In genomic region chrX:101429976-101430375, GRCm38 (mm10) we compare ENCODE assay signal across 8 mouse cellular contexts. TPM values are rescaled to one million over a fixed set of nuclear protein-coding genes. Genes with fewer than 3 reads are reported as not detected.
DNase-seq lines count a peak whose midpoint lies in the region; ATAC-seq and TF ChIP-seq lines count a peak whose summit lies in the region.

No protein-coding gene starts in this region.

- peak overlapping the region; percentile 60 for H3K4me3 ChIP-seq in kidney, embryonic 15.5 days (replicated peaks)
- H3K4me3 ChIP-seq in MEL (ENCODE audit: control insufficient read depth in 1 of 2, insufficient read depth in 1 of 2, low read depth in 2 of 2, low read length in 2 of 2): peak overlapping the region; percentile 65 to 96
- H3K4me3 ChIP-seq in embryonic fibroblast, embryonic 13.5 days (ENCODE audit: insufficient read depth, low read length): peak overlapping the region; percentile 73
- peak overlapping the region; percentile 67 for H3K4me3 ChIP-seq in kidney, postnatal 0 days (replicated peaks; ENCODE audit: low read depth, low read length)
- peak overlapping the region; percentile 69 for H3K4me3 ChIP-seq in midbrain, embryonic 15.5 days

- TF ChIP-seq EP300 in MEL (IDR thresholded peaks at IDR 0.05; ENCODE audit: low read depth in 1 of 2, low read length in 2 of 2): no peak

- TF ChIP-seq CTCF in MEL (IDR thresholded peaks at IDR 0.05 in 2 of 3, conservative IDR thresholded peaks at IDR 0.05 in 1 of 3; ENCODE audit: control insufficient read depth in 1 of 3, insufficient read depth in 1 of 3, low read depth in 2 of 3, low read length in 3 of 3, poor library complexity in 1 of 3, severe bottlenecking in 1 of 3): no peak
- no peak for TF ChIP-seq CTCF in embryonic fibroblast, embryonic 13.5 days (IDR thresholded peaks at IDR 0.05; ENCODE audit: borderline replicate concordance, insufficient read depth, low read length)
- TF ChIP-seq CTCF in kidney, postnatal 0 days (IDR thresholded peaks at IDR 0.05; ENCODE audit: low read depth): no peak

- no peak for TF ChIP-seq RAD21 in MEL (IDR thresholded peaks at IDR 0.05; ENCODE audit: low read depth, low read length)

- H3K27me3 ChIP-seq in kidney, embryonic 15.5 days: peaks cover 7% of the 10 kb centered on the region; the same call in 1 of the 2 replicates
- no peaks in the 10 kb centered on the region for H3K27me3 ChIP-seq in MEL (ENCODE audit: control insufficient read depth in 1 of 2, insufficient read depth in 2 of 2, low read length in 2 of 2)
- no peaks in the 10 kb centered on the region for H3K27me3 ChIP-seq in kidney, postnatal 0 days (ENCODE audit: insufficient read depth, low read length)
- no peaks in the 10 kb centered on the region for H3K27me3 ChIP-seq in midbrain, embryonic 15.5 days (replicated peaks)

- peak overlapping the region; percentile 71 for H3K9ac ChIP-seq in kidney, embryonic 15.5 days
- peak overlapping the region; percentile 98 for H3K9ac ChIP-seq in MEL (ENCODE audit: control insufficient read depth, low read depth, low read length, poor library complexity, severe bottlenecking)
- H3K9ac ChIP-seq in kidney, postnatal 0 days (ENCODE audit: low read depth, low read length): peak overlapping the region; percentile 82
- H3K9ac ChIP-seq in midbrain, embryonic 15.5 days: peak overlapping the region; percentile 63

- DNase-seq in kidney, adult 11 months: no peak
- DNase-seq in MEL (ENCODE audit: low read depth, low spot score): peak; percentile 63
- peak; percentile 53 for DNase-seq in kidney, postnatal 0 days (ENCODE audit: low spot score)
- DNase-seq in adrenal gland, postnatal 14 days: no peak
- no peak for DNase-seq in left cerebral cortex, postnatal 36 days (ENCODE audit: low spot score in 2 of 2)

- H3K79me2 ChIP-seq in MEL (ENCODE audit: control insufficient read depth, insufficient read depth, low read length, poor library complexity): peaks cover 34% of the 10 kb centered on the region

- intact Hi-C loops in left cerebral cortex, postnatal 36 days (cut with DNase I): loop anchor here (1.0 kb wide), 1 partner anchor 10 kb away; the partner anchor contains the start of gene Zmym3

- peak; percentile 59 for ATAC-seq in kidney, embryonic 15.5 days (replicated peaks; ENCODE audit: low FRiP score)
- peak; percentile 50 for ATAC-seq in kidney, postnatal 0 days (replicated peaks; ENCODE audit: low FRiP score, low read depth)
- ATAC-seq in midbrain, embryonic 15.5 days (replicated peaks): peak; percentile 64

- H3K4me1 ChIP-seq in kidney, embryonic 15.5 days: peaks cover 6% of the 10 kb centered on the region; the same call in 1 of the 2 replicates
- peaks cover 0 to 10% of the 10 kb centered on the region in 2 experiments; a peak in 1 of 4 replicates for H3K4me1 ChIP-seq in MEL (ENCODE audit: control insufficient read depth in 1 of 2, insufficient read depth in 2 of 2, low read length in 2 of 2)
- 0 out of 2 replicates have a peak, but pooled peaks cover 1% of the 10 kb centered on the region for H3K4me1 ChIP-seq in embryonic fibroblast, embryonic 13.5 days (ENCODE audit: control insufficient read depth, insufficient read depth, low read length)
- no peaks in the 10 kb centered on the region for H3K4me1 ChIP-seq in kidney, postnatal 0 days (replicated peaks; ENCODE audit: insufficient read depth, low read length)
- peaks cover 20% of the 10 kb centered on the region for H3K4me1 ChIP-seq in midbrain, embryonic 15.5 days

- no peaks in the 10 kb centered on the region for H3K9me3 ChIP-seq in kidney, embryonic 15.5 days (replicated peaks)
- H3K9me3 ChIP-seq in MEL (replicated peaks; ENCODE audit: insufficient read depth, low read length): no peaks in the 10 kb centered on the region
- H3K9me3 ChIP-seq in kidney, postnatal 0 days (replicated peaks; ENCODE audit: low read length): no peaks in the 10 kb centered on the region
- no peaks in the 10 kb centered on the region for H3K9me3 ChIP-seq in midbrain, embryonic 15.5 days

- WGBS in kidney, embryonic 15.5 days: 13% methylated on average over 14 of the region's 14 CpGs
- WGBS in kidney, postnatal 0 days: 42% methylated on average over 14 of the region's 14 CpGs
- WGBS in midbrain, embryonic 15.5 days: 25% methylated on average over 14 of the region's 14 CpGs

- H3K36me3 ChIP-seq in kidney, embryonic 15.5 days: peaks cover 13% of the 10 kb centered on the region; the same call in 1 of the 2 replicates
- peaks cover 5 to 26% of the 10 kb centered on the region in 2 experiments for H3K36me3 ChIP-seq in MEL (ENCODE audit: control insufficient read depth in 1 of 2, insufficient read depth in 2 of 2, low read length in 2 of 2)
- no peaks in the 10 kb centered on the region for H3K36me3 ChIP-seq in kidney, postnatal 0 days (ENCODE audit: insufficient read depth, low read length)
- H3K36me3 ChIP-seq in midbrain, embryonic 15.5 days (replicated peaks): no peaks in the 10 kb centered on the region; the same call in 1 of the 2 replicates

- peak overlapping the region; percentile 56 for H3K4me2 ChIP-seq in kidney, embryonic 15.5 days
- peak overlapping the region; percentile 58 for H3K4me2 ChIP-seq in kidney, postnatal 0 days (ENCODE audit: low read length)
- peak overlapping the region; percentile 44 for H3K4me2 ChIP-seq in midbrain, embryonic 15.5 days

- peak overlapping the region; percentile 96 for H3K27ac ChIP-seq in kidney, embryonic 15.5 days
- H3K27ac ChIP-seq in MEL (ENCODE audit: control insufficient read depth, low read depth, low read length): peak overlapping the region; percentile 77
- peak overlapping the region; percentile 98 for H3K27ac ChIP-seq in embryonic fibroblast, embryonic 13.5 days (ENCODE audit: insufficient read depth, low read length)
- H3K27ac ChIP-seq in kidney, postnatal 0 days: peak overlapping the region; percentile 94
- H3K27ac ChIP-seq in midbrain, embryonic 15.5 days: peak overlapping the region; percentile 92

- no peak for TF ChIP-seq POLR2A in MEL (IDR thresholded peaks at IDR 0.05; ENCODE audit: control insufficient read depth in 1 of 2, insufficient read depth in 1 of 2, low read depth in 1 of 2, low read length in 2 of 2, poor library complexity in 1 of 2)
- TF ChIP-seq POLR2A in embryonic fibroblast, embryonic 13.5 days (IDR thresholded peaks at IDR 0.05; ENCODE audit: low read depth, low read length): no peak

TF ChIP-seq in MEL, 35 proteins besides CTCF, POLR2A, EP300 and RAD21:
- no peak for TF ChIP-seq MYB (IDR thresholded peaks at IDR 0.05; ENCODE audit: low read depth, low read length)
- TF ChIP-seq SIN3A (IDR thresholded peaks at IDR 0.05; ENCODE audit: low read length): 0 out of 2 replicates have a peak, but pooled peaks have one; percentile 2
TF ChIP-seq in MEL: peak in this region for 1.

RNA-seq across cellular contexts. Expression of gene Nono, which starts 0.9 kb away (rescaled TPM):
- 464 and 466 TPM in 2 replicates for polyA plus RNA-seq in kidney, embryonic 15.5 days (2015; fragmentation: Nextera tagmentation; extraction: Ambion mirVana)
- total RNA-seq in MEL (2012; rRNA removed): 287 and 304 TPM in 2 replicates
- 100 to 1,000 TPM in 1 of 2 experiments, not detected in 1; 442 TPM for polyA plus RNA-seq in MEL (2012; ENCODE audit: insufficient read depth in 1 of 2, insufficient read length in 2 of 2, low read depth in 1 of 2, low replicate concordance in 2 of 2, missing spikeins in 1 of 2)
- polyA plus RNA-seq in embryonic fibroblast, embryonic 13.5 days (2011; ENCODE audit: insufficient read length, low read depth, missing spikeins): 384 and 440 TPM in 2 replicates
- polyA plus RNA-seq in kidney, postnatal 0 days (2015; fragmentation: Nextera tagmentation; extraction: Ambion mirVana): 265 and 282 TPM in 2 replicates
- polyA plus RNA-seq in midbrain, embryonic 15.5 days (2015; fragmentation: Nextera tagmentation; extraction: Ambion mirVana): 335 and 336 TPM in 2 replicates
- 218 and 232 TPM in 2 replicates for total RNA-seq in adrenal gland, postnatal 14 days (2021)
- total RNA-seq in left cerebral cortex, postnatal 36 days (2021): 100 to 1,000 TPM; 103 to 126 TPM

RNA-seq across cellular contexts. Expression of gene Zmym3, which starts 9.3 kb away (rescaled TPM):
- polyA plus RNA-seq in kidney, embryonic 15.5 days (2015; fragmentation: Nextera tagmentation; extraction: Ambion mirVana): 26.8 and 27.7 TPM in 2 replicates
- total RNA-seq in MEL (2012; rRNA removed): 20.7 and 26.7 TPM in 2 replicates
- polyA plus RNA-seq in MEL (2012; ENCODE audit: insufficient read depth in 1 of 2, insufficient read length in 2 of 2, low read depth in 1 of 2, low replicate concordance in 2 of 2, missing spikeins in 1 of 2): 10 to 100 TPM in 1 of 2 experiments, not detected in 1; 42.9 TPM
- polyA plus RNA-seq in embryonic fibroblast, embryonic 13.5 days (2011; ENCODE audit: insufficient read length, low read depth, missing spikeins): 50.7 and 67.0 TPM in 2 replicates
- polyA plus RNA-seq in kidney, postnatal 0 days (2015; fragmentation: Nextera tagmentation; extraction: Ambion mirVana): 16.9 and 19.1 TPM in 2 replicates
- polyA plus RNA-seq in midbrain, embryonic 15.5 days (2015; fragmentation: Nextera tagmentation; extraction: Ambion mirVana): 94.3 and 102 TPM in 2 replicates
- total RNA-seq in adrenal gland, postnatal 14 days (2021): 63.6 and 69.8 TPM in 2 replicates
- total RNA-seq in left cerebral cortex, postnatal 36 days (2021): 100 to 1,000 TPM; 113 to 170 TPM

RNA-seq across cellular contexts. Expression of gene Itgb1bp2, which starts 18.9 kb away (rescaled TPM):
- 7.6 and 11.9 TPM in 2 replicates for polyA plus RNA-seq in kidney, embryonic 15.5 days (2015; fragmentation: Nextera tagmentation; extraction: Ambion mirVana)
- 0.49 and 0.62 TPM in 2 replicates for total RNA-seq in MEL (2012; rRNA removed)
- polyA plus RNA-seq in MEL (2012; ENCODE audit: insufficient read depth in 1 of 2, insufficient read length in 2 of 2, low read depth in 1 of 2, low replicate concordance in 2 of 2, missing spikeins in 1 of 2): under 1 TPM in 1 of 2 experiments, not detected in 1; 0.77 TPM
- 1.5 and 2.5 TPM in 2 replicates for polyA plus RNA-seq in embryonic fibroblast, embryonic 13.5 days (2011; ENCODE audit: insufficient read length, low read depth, missing spikeins)
- 0.34 and 0.79 TPM in 2 replicates for polyA plus RNA-seq in kidney, postnatal 0 days (2015; fragmentation: Nextera tagmentation; extraction: Ambion mirVana)
- polyA plus RNA-seq in midbrain, embryonic 15.5 days (2015; fragmentation: Nextera tagmentation; extraction: Ambion mirVana): 1.5 and 1.6 TPM in 2 replicates
- 0.41 and 1.0 TPM in 2 replicates for total RNA-seq in adrenal gland, postnatal 14 days (2021)
- total RNA-seq in left cerebral cortex, postnatal 36 days (2021): under 1 TPM; 0.77 to 0.94 TPM

RNA-seq across cellular contexts. Expression of gene Gjb1, which starts 53.8 kb away (rescaled TPM):
- polyA plus RNA-seq in kidney, embryonic 15.5 days (2015; fragmentation: Nextera tagmentation; extraction: Ambion mirVana): 20.0 and 21.4 TPM in 2 replicates
- total RNA-seq in MEL (2012; rRNA removed): not detected in 2 replicates
- polyA plus RNA-seq in MEL (2012; ENCODE audit: insufficient read depth in 1 of 2, insufficient read length in 2 of 2, low read depth in 1 of 2, low replicate concordance in 2 of 2, missing spikeins in 1 of 2): not detected
- not detected in 2 replicates for polyA plus RNA-seq in embryonic fibroblast, embryonic 13.5 days (2011; ENCODE audit: insufficient read length, low read depth, missing spikeins)
- 49.8 and 52.9 TPM in 2 replicates for polyA plus RNA-seq in kidney, postnatal 0 days (2015; fragmentation: Nextera tagmentation; extraction: Ambion mirVana)
- polyA plus RNA-seq in midbrain, embryonic 15.5 days (2015; fragmentation: Nextera tagmentation; extraction: Ambion mirVana): 1.0 and 1.1 TPM in 2 replicates
- total RNA-seq in adrenal gland, postnatal 14 days (2021): 2.7 and 72.8 TPM in 2 replicates
- total RNA-seq in left cerebral cortex, postnatal 36 days (2021): 10 to 100 TPM in 1 of 2 experiments, 1 to 10 TPM in 1; 8.9 to 15.1 TPM

Comparison
In these comparisons a context has a peak if more than half of its experiments do, and no peak if none do; other contexts are left out.
1. DNase-seq: peak in MEL (single experiment) and kidney, postnatal 0 days (single experiment); none in kidney, adult 11 months (single experiment), adrenal gland, postnatal 14 days (single experiment) and left cerebral cortex, postnatal 36 days (0 of 2).
2. Peak in every context shown above with its lines, with median percentiles within 50 percentile points of each other: ATAC-seq, H3K27ac ChIP-seq, H3K4me2 ChIP-seq, H3K4me3 ChIP-seq and H3K9ac ChIP-seq.